18 mouse cellular contexts compared by ENCODE assay signal in genomic region chr4:106054324-106054723, GRCm38 (mm10).
DNase-seq lines count a peak whose midpoint lies in the region; ATAC-seq and TF ChIP-seq lines count a peak whose summit lies in the region.
"Had no signal": no experiment of that assay in that cellular context is flagged by ENCODE, and none has a peak within 500 bp of the region (broad histone marks: within the 10 kb centered on the region; RNA-seq: fewer than 3 reads in every experiment).

No protein-coding gene starts in this region.

- peak; percentile 48; the same call in 1 of the 2 replicates for TF ChIP-seq CTCF in hindbrain, postnatal 0 days (IDR thresholded peaks at IDR 0.05; ENCODE audit: low read depth)
- peak; percentile 70 for TF ChIP-seq CTCF in midbrain, postnatal 0 days (IDR thresholded peaks at IDR 0.05)
- no peak for TF ChIP-seq CTCF in thymus, adult 2 months (IDR thresholded peaks at IDR 0.05; ENCODE audit: borderline replicate concordance, control insufficient read depth, extremely low read depth, insufficient read depth, low read length, poor library complexity)

- H3K4me2 ChIP-seq in hindbrain, postnatal 0 days (ENCODE audit: low read depth, low read length) = no peak overlapping the region
- H3K4me2 ChIP-seq in hindbrain, embryonic 12.5 days (replicated peaks) = no peak overlapping the region
- H3K4me2 ChIP-seq in midbrain, postnatal 0 days (ENCODE audit: low read depth, low read length, poor library complexity, severe bottlenecking) = no peak overlapping the region
- no peak overlapping the region for H3K4me2 ChIP-seq in midbrain, embryonic 11.5 days
- H3K4me2 ChIP-seq: heart, embryonic 15.5 days; limb, embryonic 13.5 days; liver, embryonic 15.5 days; midbrain, embryonic 13.5 days had no signal

- H3K9me3 ChIP-seq in hindbrain, postnatal 0 days (ENCODE audit: low read length) = no peaks in the 10 kb centered on the region
- no peaks in the 10 kb centered on the region for H3K9me3 ChIP-seq in hindbrain, embryonic 12.5 days (replicated peaks)
- H3K9me3 ChIP-seq in midbrain, postnatal 0 days (ENCODE audit: low read length) = no peaks in the 10 kb centered on the region
- H3K9me3 ChIP-seq in midbrain, embryonic 11.5 days (ENCODE audit: control insufficient read depth, low read length) = no peaks in the 10 kb centered on the region
- H3K9me3 ChIP-seq: heart, embryonic 15.5 days; limb, embryonic 13.5 days; liver, embryonic 15.5 days; midbrain, embryonic 13.5 days had no signal

- H3K4me3 ChIP-seq in hindbrain, postnatal 0 days (ENCODE audit: low read length) = no peak overlapping the region
- H3K4me3 ChIP-seq in hindbrain, embryonic 12.5 days = no peak overlapping the region
- no peak overlapping the region for H3K4me3 ChIP-seq in midbrain, postnatal 0 days (ENCODE audit: low read depth, low read length)
- H3K4me3 ChIP-seq in midbrain, embryonic 11.5 days (ENCODE audit: low read depth, low read length) = no peak overlapping the region
- no peak overlapping the region for H3K4me3 ChIP-seq in thymus, adult 2 months (ENCODE audit: control insufficient read depth, insufficient read depth, low read length)
- H3K4me3 ChIP-seq: heart, embryonic 15.5 days; limb, embryonic 13.5 days; liver, embryonic 15.5 days; midbrain, embryonic 13.5 days had no signal

- H3K27me3 ChIP-seq in hindbrain, postnatal 0 days (ENCODE audit: insufficient read depth, low read length) = no peaks in the 10 kb centered on the region
- H3K27me3 ChIP-seq in hindbrain, embryonic 12.5 days = no peaks in the 10 kb centered on the region
- no peaks in the 10 kb centered on the region for H3K27me3 ChIP-seq in midbrain, postnatal 0 days (ENCODE audit: insufficient read depth, low read length)
- no peaks in the 10 kb centered on the region for H3K27me3 ChIP-seq in midbrain, embryonic 11.5 days (ENCODE audit: control insufficient read depth, insufficient read depth, low read length)
- H3K27me3 ChIP-seq in thymus, adult 2 months (ENCODE audit: control insufficient read depth, insufficient read depth, low read length) = no peaks in the 10 kb centered on the region; the same call in 1 of the 2 replicates
- H3K27me3 ChIP-seq: heart, embryonic 15.5 days; limb, embryonic 13.5 days; liver, embryonic 15.5 days; midbrain, embryonic 13.5 days had no signal

- H3K9ac ChIP-seq in hindbrain, postnatal 0 days (replicated peaks; ENCODE audit: low read length) = no peak overlapping the region
- H3K9ac ChIP-seq in hindbrain, embryonic 12.5 days = no peak overlapping the region
- no peak overlapping the region for H3K9ac ChIP-seq in midbrain, postnatal 0 days (replicated peaks; ENCODE audit: low read length, poor library complexity, severe bottlenecking)
- H3K9ac ChIP-seq in midbrain, embryonic 11.5 days (ENCODE audit: low read length) = no peak overlapping the region
- H3K9ac ChIP-seq: heart, embryonic 15.5 days; limb, embryonic 13.5 days; liver, embryonic 15.5 days; midbrain, embryonic 13.5 days had no signal

- no peak overlapping the region for H3K27ac ChIP-seq in hindbrain, postnatal 0 days
- H3K27ac ChIP-seq in hindbrain, embryonic 12.5 days = no peak overlapping the region
- no peak overlapping the region for H3K27ac ChIP-seq in midbrain, postnatal 0 days (ENCODE audit: low read depth, low read length)
- H3K27ac ChIP-seq in midbrain, embryonic 11.5 days (ENCODE audit: low read depth, low read length) = no peak overlapping the region
- H3K27ac ChIP-seq in thymus, adult 2 months (ENCODE audit: control insufficient read depth, insufficient read depth, low read length) = no peak overlapping the region
- H3K27ac ChIP-seq: heart, embryonic 15.5 days; limb, embryonic 13.5 days; liver, embryonic 15.5 days; midbrain, embryonic 13.5 days had no signal

- no peaks in the 10 kb centered on the region for H3K4me1 ChIP-seq in hindbrain, postnatal 0 days (ENCODE audit: insufficient read depth, low read length)
- H3K4me1 ChIP-seq in hindbrain, embryonic 12.5 days = no peaks in the 10 kb centered on the region
- H3K4me1 ChIP-seq in midbrain, postnatal 0 days (ENCODE audit: insufficient read depth, low read length) = no peaks in the 10 kb centered on the region
- no peaks in the 10 kb centered on the region for H3K4me1 ChIP-seq in midbrain, embryonic 11.5 days (ENCODE audit: control insufficient read depth, insufficient read depth, low read length)
- H3K4me1 ChIP-seq in thymus, adult 2 months (replicated peaks; ENCODE audit: control insufficient read depth, insufficient read depth, low read length) = no peaks in the 10 kb centered on the region
- H3K4me1 ChIP-seq: liver, embryonic 15.5 days; midbrain, embryonic 13.5 days had no signal

- 64% methylated on average over 7 of the region's 7 CpGs for WGBS in hindbrain, postnatal 0 days
- 79% methylated on average over 7 of the region's 7 CpGs for WGBS in hindbrain, embryonic 12.5 days
- WGBS in midbrain, postnatal 0 days = 57% methylated on average over 7 of the region's 7 CpGs
- 82% methylated on average over 7 of the region's 7 CpGs for WGBS in midbrain, embryonic 11.5 days
- 87% methylated on average over 7 of the region's 7 CpGs for WGBS in thymus, adult 2 months

- H3K36me3 ChIP-seq in hindbrain, postnatal 0 days (ENCODE audit: insufficient read depth, low read length) = no peaks in the 10 kb centered on the region
- no peaks in the 10 kb centered on the region for H3K36me3 ChIP-seq in hindbrain, embryonic 12.5 days
- H3K36me3 ChIP-seq in midbrain, postnatal 0 days (ENCODE audit: insufficient read depth, low read length) = no peaks in the 10 kb centered on the region
- no peaks in the 10 kb centered on the region for H3K36me3 ChIP-seq in midbrain, embryonic 11.5 days (ENCODE audit: control insufficient read depth, insufficient read depth, low read length)
- no peaks in the 10 kb centered on the region for H3K36me3 ChIP-seq in thymus, adult 2 months (ENCODE audit: control insufficient read depth, insufficient read depth, low read length)
- H3K36me3 ChIP-seq: heart, embryonic 15.5 days; limb, embryonic 13.5 days; liver, embryonic 15.5 days; midbrain, embryonic 13.5 days had no signal

- no peak for ATAC-seq in hindbrain, postnatal 0 days
- ATAC-seq in hindbrain, embryonic 12.5 days (ENCODE audit: low FRiP score) = no peak
- ATAC-seq in midbrain, postnatal 0 days (ENCODE audit: low FRiP score) = no peak
- no peak for ATAC-seq in midbrain, embryonic 11.5 days (ENCODE audit: low FRiP score)
- ATAC-seq: forebrain, embryonic 16.5 days; midbrain, embryonic 13.5 days had no signal

- TF ChIP-seq POLR2A in thymus, adult 2 months (IDR thresholded peaks at IDR 0.05; ENCODE audit: control insufficient read depth, extremely low read depth, insufficient read depth, low read length, poor library complexity) = no peak

- DNase-seq in adrenal gland, adult (ENCODE audit: inconsistent age in 2 of 2, low spot score in 1 of 2) = peak; percentile 9 to 72
- DNase-seq in adrenal gland, postnatal 14 days = no peak
- DNase-seq in hindbrain, postnatal 0 days (ENCODE audit: low spot score) = peak; percentile 23
- DNase-seq in midbrain, postnatal 0 days (ENCODE audit: low spot score) = peak; percentile 13
- no peak for DNase-seq in midbrain, embryonic 11.5 days (ENCODE audit: low spot score, missing footprints)
- no peak for DNase-seq in thymus, adult 2 months
- no peak for DNase-seq in embryo, embryonic 11 days
- DNase-seq: cerebellum, postnatal 10 days; gastrocnemius, postnatal 25 days; kidney, adult 8-10 months; lung, postnatal 14 days; right cerebral cortex, postnatal 14 days had no signal

Comparison
In these comparisons a context has a peak if more than half of its experiments do, and no peak if none do; other contexts are left out.
1. DNase-seq: peak in adrenal gland, adult (2 of 2), hindbrain, postnatal 0 days (single experiment) and midbrain, postnatal 0 days (single experiment); none in adrenal gland, postnatal 14 days (single experiment), midbrain, embryonic 11.5 days (single experiment), thymus, adult 2 months (single experiment) and embryo, embryonic 11 days (single experiment).